ENCODE assay signal across 19 mouse cellular contexts in the genomic region with DNA sequence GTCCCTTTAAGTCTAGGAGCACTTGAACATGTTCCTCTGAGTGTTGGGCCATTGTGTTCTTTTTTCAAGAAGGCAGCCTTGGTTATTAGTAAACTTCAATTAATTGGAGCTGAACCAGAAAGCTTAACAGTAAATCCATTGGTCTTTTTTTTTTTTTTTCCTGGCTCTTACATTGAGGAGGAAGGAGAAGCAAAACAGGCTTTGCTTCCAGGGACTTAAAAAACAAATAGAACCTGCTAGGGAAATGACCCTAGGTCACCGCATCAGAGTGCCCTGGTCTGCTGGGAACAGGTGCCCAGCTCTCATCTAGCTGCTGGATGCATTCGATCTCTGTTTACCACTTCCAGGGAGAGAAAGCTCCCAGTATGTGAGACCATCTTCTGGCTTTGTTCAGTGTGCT.
DNase-seq lines count a peak whose midpoint lies in the region; TF ChIP-seq lines count a peak whose summit lies in the region.
"Had no signal": no experiment of that assay in that cellular context is flagged by ENCODE, and none has a peak within 500 bp of the region (broad histone marks: within the 10 kb centered on the region; RNA-seq: fewer than 3 reads in every experiment).

No protein-coding gene starts in this region.

- no peak for TF ChIP-seq POLR2A in heart, adult 2 months (IDR thresholded peaks at IDR 0.05; ENCODE audit: insufficient read depth, low read depth, low read length)
- TF ChIP-seq POLR2A in myocyte (IDR thresholded peaks at IDR 0.05; ENCODE audit: insufficient read length, low read depth): no peak
- no peak for TF ChIP-seq POLR2A in small intestine, adult 2 months (IDR thresholded peaks at IDR 0.05; ENCODE audit: low read depth, low read length)

- H3K9ac ChIP-seq in heart, adult 2 months (ENCODE audit: low read depth, low read length): no peak overlapping the region
- H3K9ac ChIP-seq: embryonic facial prominence, embryonic 15.5 days; hindbrain, embryonic 13.5 days had no signal

- peak overlapping the region; percentile 6; the same call in 1 of the 2 replicates for H3K27ac ChIP-seq in heart, adult 2 months
- 0 out of 2 replicates have a peak overlapping the region, but pooled peaks have one; percentile 15 for H3K27ac ChIP-seq in layer of hippocampus, adult 2 months
- peak overlapping the region; percentile 31; the same call in 1 of the 2 replicates for H3K27ac ChIP-seq in small intestine, adult 2 months (ENCODE audit: insufficient read depth, low read depth, low read length)
- H3K27ac ChIP-seq: embryonic facial prominence, embryonic 15.5 days; forebrain, embryonic 10.5 days; hindbrain, embryonic 13.5 days; hindbrain, postnatal 0 days had no signal

- H3K4me3 ChIP-seq in heart, adult 2 months: no peak overlapping the region
- no peak overlapping the region for H3K4me3 ChIP-seq in layer of hippocampus, adult 2 months
- no peak overlapping the region for H3K4me3 ChIP-seq in myocyte
- no peak overlapping the region for H3K4me3 ChIP-seq in small intestine, adult 2 months (ENCODE audit: low read depth, low read length)
- H3K4me3 ChIP-seq: embryonic facial prominence, embryonic 15.5 days; erythroblast, embryonic 14.5 days; forebrain, embryonic 10.5 days; heart, embryonic 10.5 days; hindbrain, embryonic 13.5 days had no signal

- 52% methylated on average over 2 of the region's 2 CpGs for WGBS in heart, adult 2 months
- 64% methylated on average over 2 of the region's 2 CpGs for WGBS in small intestine, adult 2 months

- TF ChIP-seq CTCF in heart, adult 2 months (IDR thresholded peaks at IDR 0.05): no peak
- no peak for TF ChIP-seq CTCF in layer of hippocampus, adult 2 months (conservative IDR thresholded peaks at IDR 0.05)
- TF ChIP-seq CTCF in small intestine, adult 2 months (IDR thresholded peaks at IDR 0.05; ENCODE audit: extremely low read depth, insufficient read length, insufficient replicate concordance, low read depth, low read length): no peak

- intact Hi-C loops in heart, adult 2 months (cut with DNase I): loop anchor here (2.0 to 5.0 kb wide), 3 partner anchors 35 to 110 kb away; no protein-coding TSS in a partner anchor

- peak overlapping the region; percentile 67 for H3K4me2 ChIP-seq in myocyte (ENCODE audit: low read depth)
- H3K4me2 ChIP-seq: embryonic facial prominence, embryonic 15.5 days; hindbrain, embryonic 13.5 days had no signal

- no peak for TF ChIP-seq EP300 in heart, adult 2 months (IDR thresholded peaks at IDR 0.05; ENCODE audit: insufficient read depth, low read depth, low read length)

- H3K27me3 ChIP-seq in heart, adult 2 months (ENCODE audit: control insufficient read depth, insufficient read depth, low read length): no peaks in the 10 kb centered on the region
- no peaks in the 10 kb centered on the region for H3K27me3 ChIP-seq in myocyte (ENCODE audit: control insufficient read depth, insufficient read depth, insufficient read length)
- no peaks in the 10 kb centered on the region for H3K27me3 ChIP-seq in small intestine, adult 2 months (ENCODE audit: control insufficient read depth, insufficient read depth, low read length)
- H3K27me3 ChIP-seq: embryonic facial prominence, embryonic 15.5 days had no signal

- no peaks in the 10 kb centered on the region; the same call in 1 of the 2 replicates for H3K79me2 ChIP-seq in heart, adult 2 months (replicated peaks; ENCODE audit: control insufficient read depth, insufficient read depth, low read length)
- H3K79me2 ChIP-seq in myocyte (ENCODE audit: control insufficient read depth, insufficient read depth): no peaks in the 10 kb centered on the region

- H3ac ChIP-seq in myocyte (ENCODE audit: control insufficient read depth, insufficient read length): no peak overlapping the region

- peaks cover 21% of the 10 kb centered on the region for H3K4me1 ChIP-seq in heart, adult 2 months (ENCODE audit: control insufficient read depth, insufficient read depth, low read length)
- H3K4me1 ChIP-seq in small intestine, adult 2 months (ENCODE audit: control insufficient read depth, insufficient read depth, insufficient read length, low read length): peaks cover 15% of the 10 kb centered on the region
- H3K4me1 ChIP-seq: embryonic facial prominence, embryonic 15.5 days; hindbrain, embryonic 13.5 days had no signal

- no peak for DNase-seq in heart, adult 2 months
- no peak for DNase-seq in heart, adult 18-20 months
- DNase-seq in layer of hippocampus, adult 2 months (ENCODE audit: low spot score in 2 of 2): no peak
- no peak for DNase-seq in layer of hippocampus, postnatal 14 days (ENCODE audit: low spot score in 2 of 2)
- DNase-seq: adrenal gland, postnatal 10 days; cerebellum, adult 11 months; cerebellum, adult 8-10 months; cerebellum, postnatal 14 days; embryo, embryonic 11 days; gastrocnemius, postnatal 10 days; heart, postnatal 10 days had no signal

- H3K36me3 ChIP-seq in heart, adult 2 months (ENCODE audit: control insufficient read depth, insufficient read depth, low read length): peaks cover 28% of the 10 kb centered on the region
- no peaks in the 10 kb centered on the region for H3K36me3 ChIP-seq in myocyte (ENCODE audit: control insufficient read depth, insufficient read depth)
- H3K36me3 ChIP-seq in small intestine, adult 2 months (ENCODE audit: control insufficient read depth, insufficient read depth, low read length): no peaks in the 10 kb centered on the region
- H3K36me3 ChIP-seq: embryonic facial prominence, embryonic 15.5 days; forebrain, embryonic 10.5 days; heart, embryonic 10.5 days; hindbrain, embryonic 13.5 days had no signal

TF ChIP-seq in myocyte, 11 proteins besides CTCF, POLR2A, EP300 and RAD21:
- TF ChIP-seq REST (IDR thresholded peaks at IDR 0.05; ENCODE audit: insufficient read depth, insufficient read length): no peak
- peak in 1 of 3 experiments; percentile 11 for TF ChIP-seq MYOD1 (IDR thresholded peaks at IDR 0.05; ENCODE audit: control insufficient read depth in 1 of 3, insufficient read length in 2 of 3, low read depth in 2 of 3)
